Mouse (Mus musculus) midbrain, embryonic 10.5 days (tissue): ENCODE results near the gene Tfg. TPM values are rescaled to one million over a fixed set of nuclear protein-coding genes. Genes with fewer than 3 reads are reported as not detected.

Experiments
- DNase-seq: peaks from one replicate; pipeline ENCODE4 v3.0.0-alpha.2; 2017; ENCODE audit warnings: low spot score
- H3K27ac ChIP-seq: fragments of 300-500 bp; sonication (generic); replicated peaks from 2 replicates; pipeline ENCODE4 v1.5.1; 2016; ENCODE audit warnings: mild to moderate bottlenecking
- H3K27me3 ChIP-seq: fragments of 300-500 bp; sonication (generic); 2 replicates; pipeline ENCODE4 v1.6.1; 2016; ENCODE audit warnings: low read depth, mild to moderate bottlenecking; ENCODE audit not compliant: poor library complexity, severe bottlenecking
- H3K36me3 ChIP-seq: fragments of 300-500 bp; sonication (generic); 2 replicates; pipeline ENCODE4 v1.6.1; 2016; ENCODE audit warnings: mild to moderate bottlenecking, moderate library complexity
- H3K4me1 ChIP-seq: fragments of 300-500 bp; sonication (generic); 2 replicates; pipeline ENCODE4 v1.6.1; 2016
- H3K4me3 ChIP-seq: fragments of 300-500 bp; sonication (generic); 2 replicates; pipeline ENCODE4 v1.5.1; 2016; ENCODE audit warnings: mild to moderate bottlenecking, moderate library complexity
- H3K9me3 ChIP-seq: fragments of 300-500 bp; sonication (generic); replicated peaks from 2 replicates; pipeline ENCODE4 v1.6.1; 2016; ENCODE audit warnings: mild to moderate bottlenecking
- WGBS: fragments of 180-500 bp; shearing (Covaris S2); methylation state at CpG from one replicate; pipeline ENCODE4 v1.1.7; 2016; 5-methylcytosine and 5-hydroxymethylcytosine counted together
- polyA plus RNA-seq: library from polyadenylated mRNA; unstranded; fragments of >200 nt; fragmentation: Nextera tagmentation; extraction: Ambion mirVana; gene quantifications from 2 replicates; pipeline ENCODE4 v1.2.1, GENCODE M21; 2016

Gene Tfg
- polyA plus RNA-seq, result 202 and 203 TPM in 2 replicates

DNA sequence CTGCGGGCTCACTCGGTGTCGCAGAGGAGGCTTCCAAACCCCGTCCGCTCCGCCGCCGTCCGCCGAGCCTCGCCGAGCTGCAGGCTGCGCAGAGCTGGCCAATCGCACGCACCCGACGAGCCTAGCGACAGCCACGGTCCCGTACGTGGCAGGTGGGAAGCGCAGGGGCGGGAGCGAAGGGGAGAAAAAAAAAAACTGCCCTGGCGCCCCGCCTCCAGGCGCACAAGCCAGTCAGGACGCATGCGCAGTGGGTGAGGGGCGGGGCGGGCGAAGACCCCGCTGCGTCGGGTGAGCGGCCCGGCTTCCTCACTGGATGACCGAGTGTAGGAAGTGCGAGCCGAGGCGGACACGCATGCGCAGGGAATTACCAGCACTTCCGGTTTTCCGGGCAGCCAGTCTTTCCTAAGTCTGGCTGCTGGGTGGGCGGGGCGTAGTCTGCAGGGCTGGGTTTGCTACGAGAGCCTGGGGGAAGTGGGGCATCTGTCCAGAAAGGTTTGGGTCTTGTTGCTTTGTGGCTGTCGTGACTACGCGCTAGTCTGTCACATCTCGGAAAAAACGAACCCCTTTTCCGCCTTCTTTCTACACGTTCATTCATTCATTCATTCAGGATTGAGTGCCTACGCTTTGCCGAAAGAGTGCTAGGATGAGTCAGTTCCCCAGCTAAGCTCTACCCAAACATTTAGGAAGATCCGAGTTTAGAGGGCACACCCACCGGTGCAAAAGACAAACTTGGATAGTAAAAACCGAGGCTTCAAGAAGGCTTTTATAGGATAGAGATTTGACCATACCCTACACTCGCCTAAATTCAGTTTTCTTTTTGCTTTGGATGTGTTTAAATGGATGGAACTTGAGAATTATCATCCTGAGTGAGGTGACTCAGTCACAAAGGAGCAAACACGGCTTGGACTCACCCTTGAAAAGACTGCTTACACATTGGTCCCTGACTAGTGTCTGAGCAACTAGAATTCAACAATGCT, at the start of gene Tfg:
TSS of gene Tfg (minus strand) at position 227 of the 977 bp plus-strand sequence.
- H3K9me3 ChIP-seq, result no peaks in the 10 kb centered on the region
- WGBS, result under 1% methylated on average over 62 of the region's 62 CpGs
- no peaks in the 10 kb centered on the region for H3K27me3 ChIP-seq
- H3K4me3 ChIP-seq, result peak within 1 kb of the TSS; percentile 92
- peaks cover 18% of the 10 kb centered on the region for H3K4me1 ChIP-seq
- H3K27ac ChIP-seq, result peak within 1 kb of the TSS; percentile 98
- H3K36me3 ChIP-seq, result peaks cover 9% of the 10 kb centered on the region
- peak; percentile 100 for DNase-seq

DNA sequence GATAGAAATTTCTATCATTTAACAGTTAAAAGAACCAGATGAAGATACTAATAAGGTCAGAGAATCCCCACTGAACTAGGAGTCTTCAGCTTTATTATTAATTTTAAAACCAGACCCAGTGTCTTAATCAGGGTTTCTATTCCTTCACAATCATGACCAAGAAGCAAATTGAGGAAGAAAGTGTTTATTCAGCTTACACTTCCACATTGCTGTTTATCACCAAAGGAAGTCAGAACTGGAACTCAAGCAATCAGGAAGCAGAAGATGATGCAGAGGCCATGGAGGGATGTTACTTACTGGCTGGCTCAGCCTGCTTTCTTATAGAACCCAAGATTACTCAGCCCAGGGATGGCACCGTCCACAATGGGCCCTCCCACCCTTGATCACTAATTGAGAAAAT, 11.8 kb upstream of the Tfg start:
- 33% methylated on average over 1 of the region's 1 CpGs for WGBS
- no peak overlapping the region for H3K27ac ChIP-seq
- no peaks in the 10 kb centered on the region for H3K36me3 ChIP-seq
- DNase-seq, result no peak
- no peaks in the 10 kb centered on the region for H3K9me3 ChIP-seq
- H3K4me1 ChIP-seq, result no peaks in the 10 kb centered on the region
- no peaks in the 10 kb centered on the region for H3K27me3 ChIP-seq
- H3K4me3 ChIP-seq, result no peak overlapping the region

DNA sequence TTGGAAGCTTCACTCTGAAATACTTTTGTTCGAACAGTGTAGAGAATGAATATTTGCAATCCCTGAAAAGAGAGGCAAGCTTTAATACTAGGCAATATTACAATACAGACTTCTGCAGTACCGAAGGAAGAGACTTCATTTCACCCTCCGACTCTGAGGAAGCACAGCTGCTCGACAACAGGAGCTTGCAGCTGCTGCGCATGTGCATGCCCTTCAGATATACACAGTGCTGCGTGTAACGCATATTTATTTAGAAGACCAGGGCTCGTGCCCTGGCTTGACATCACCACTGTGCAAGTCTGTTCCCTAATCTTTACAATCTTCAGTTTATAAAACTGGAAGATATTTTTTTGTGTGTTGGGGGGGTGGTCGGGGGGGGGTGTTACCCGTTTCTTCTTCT, 7.7 kb upstream of the Tfg start:
- Histone ChIP-seq H3K36me3 (no peaks in the 10 kb centered on the region), H3K4me1 (no peaks in the 10 kb centered on the region), H3K9me3 (no peaks in the 10 kb centered on the region), H3K4me3 (no peak overlapping the region), H3K27me3 (no peaks in the 10 kb centered on the region), H3K27ac (no peak overlapping the region)
- DNase-seq, result no peak
- 90% methylated on average over 10 of the region's 10 CpGs for WGBS

DNA sequence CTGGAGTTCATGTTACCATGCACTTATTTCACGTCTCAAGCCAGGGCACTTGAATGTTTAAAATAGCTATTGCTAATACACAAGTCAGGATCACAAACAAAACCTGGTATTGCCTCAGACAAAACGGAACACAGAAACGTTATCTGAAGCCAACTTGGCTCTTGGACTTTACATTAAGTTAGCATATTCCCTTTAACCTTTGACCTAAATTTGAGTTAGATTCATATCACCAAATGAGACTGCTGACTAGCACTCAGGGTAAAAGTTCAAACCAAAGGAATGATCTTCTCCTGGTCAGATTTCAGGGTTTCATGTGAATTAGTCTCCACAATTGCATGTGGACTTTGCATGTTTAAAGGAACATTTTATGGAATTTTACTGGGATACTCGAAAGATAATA, 5.1 kb upstream of the Tfg start:
- H3K9me3 ChIP-seq, result no peaks in the 10 kb centered on the region
- no peak overlapping the region for H3K4me3 ChIP-seq
- no peak overlapping the region for H3K27ac ChIP-seq
- 73% methylated on average over 4 of the region's 4 CpGs for WGBS
- DNase-seq, result no peak
- H3K4me1 ChIP-seq, result peaks cover 6% of the 10 kb centered on the region
- no peaks in the 10 kb centered on the region for H3K27me3 ChIP-seq
- H3K36me3 ChIP-seq, result no peaks in the 10 kb centered on the region

DNA sequence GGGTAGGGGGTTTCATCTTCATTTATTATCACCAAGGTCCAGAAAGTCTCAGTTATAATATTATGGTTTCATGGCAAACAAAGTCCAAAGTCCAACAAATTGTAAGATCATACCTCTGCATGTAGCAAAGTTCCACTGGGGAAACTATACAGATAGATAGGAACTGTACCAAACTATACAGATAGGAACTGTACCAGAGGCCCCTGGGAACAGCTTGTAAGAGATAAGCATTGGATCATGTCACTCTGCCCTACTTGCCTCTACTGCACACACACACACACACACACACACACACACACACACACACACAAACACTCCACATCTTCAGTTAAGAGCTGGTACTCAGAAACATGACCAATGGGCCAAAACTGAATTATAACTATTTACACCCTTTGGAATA, 1.8 kb upstream of the Tfg start:
- Histone ChIP-seq H3K4me3 (no peak overlapping the region), H3K27me3 (no peaks in the 10 kb centered on the region), H3K27ac (no peak overlapping the region), H3K36me3 (no peaks in the 10 kb centered on the region), H3K9me3 (no peaks in the 10 kb centered on the region), H3K4me1 (peaks cover 18% of the 10 kb centered on the region)
- DNase-seq, result no peak

DNA sequence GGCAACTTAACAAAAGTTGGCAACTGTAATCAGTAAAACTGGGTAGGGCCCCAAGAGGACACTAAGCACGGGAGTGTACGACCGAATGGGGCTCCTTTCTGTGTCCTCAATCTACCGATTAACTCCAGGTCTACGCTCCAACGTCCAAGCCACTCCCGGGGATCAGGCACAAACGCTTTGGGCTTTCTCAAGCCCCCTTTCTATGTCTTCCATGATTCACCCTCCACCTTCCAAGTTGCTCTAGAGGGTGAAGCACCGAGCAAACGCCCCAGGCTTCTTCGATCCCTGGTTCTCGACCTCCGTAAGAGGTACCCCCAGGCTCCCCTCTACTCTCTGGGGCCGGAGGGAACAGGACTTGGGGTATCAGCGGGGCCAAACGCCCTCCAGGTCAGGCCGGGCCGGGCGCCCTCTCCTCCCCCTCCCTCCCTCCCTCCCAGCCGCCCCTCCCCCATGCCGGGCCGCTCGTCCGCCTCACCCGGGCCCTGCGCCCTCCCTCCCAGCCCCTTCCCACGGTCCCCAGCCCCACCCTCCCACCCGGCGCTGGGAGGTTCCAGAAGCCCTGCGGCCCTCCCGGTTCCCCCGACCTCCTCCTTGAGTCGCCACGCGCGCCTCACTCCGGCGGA, 582 bp downstream of the Tfg start:
- peak overlapping the region; percentile 98 for H3K27ac ChIP-seq
- peaks cover 18% of the 10 kb centered on the region for H3K36me3 ChIP-seq
- no peaks in the 10 kb centered on the region for H3K27me3 ChIP-seq
- peak overlapping the region; percentile 92 for H3K4me3 ChIP-seq
- no peaks in the 10 kb centered on the region for H3K9me3 ChIP-seq
- under 1% methylated on average over 32 of the region's 38 CpGs for whole genome bisulfite sequencing
- no peak for DNase-seq
- H3K4me1 ChIP-seq, result peaks cover 18% of the 10 kb centered on the region

DNA sequence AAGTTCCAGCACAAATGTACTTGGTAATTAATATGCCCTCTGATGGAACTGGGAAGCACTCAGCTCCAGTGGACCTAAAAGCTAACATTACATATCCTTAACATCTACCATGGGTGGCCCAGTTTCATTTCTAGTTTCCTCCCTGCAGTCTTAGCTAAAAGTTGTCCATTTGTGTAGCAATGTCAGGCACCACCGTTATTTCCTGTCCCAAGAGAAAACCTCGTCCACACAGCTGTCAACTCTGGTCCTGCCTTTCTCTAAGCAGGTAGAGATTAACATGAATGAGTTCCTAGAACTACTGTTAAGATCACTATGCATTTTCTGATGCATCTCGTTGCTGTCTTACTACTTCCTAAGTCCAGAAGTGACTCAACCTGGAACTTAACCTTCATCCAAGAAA, 1.6 kb downstream of the Tfg start:
- H3K36me3 ChIP-seq, result peaks cover 28% of the 10 kb centered on the region
- no peaks in the 10 kb centered on the region for H3K27me3 ChIP-seq
- H3K27ac ChIP-seq, result no peak overlapping the region; the same call in 1 of the 2 replicates
- 83% methylated on average over 3 of the region's 3 CpGs for WGBS
- DNase-seq, result no peak
- peaks cover 18% of the 10 kb centered on the region for H3K4me1 ChIP-seq
- peak overlapping the region; percentile 92 for H3K4me3 ChIP-seq
- no peaks in the 10 kb centered on the region for H3K9me3 ChIP-seq

DNA sequence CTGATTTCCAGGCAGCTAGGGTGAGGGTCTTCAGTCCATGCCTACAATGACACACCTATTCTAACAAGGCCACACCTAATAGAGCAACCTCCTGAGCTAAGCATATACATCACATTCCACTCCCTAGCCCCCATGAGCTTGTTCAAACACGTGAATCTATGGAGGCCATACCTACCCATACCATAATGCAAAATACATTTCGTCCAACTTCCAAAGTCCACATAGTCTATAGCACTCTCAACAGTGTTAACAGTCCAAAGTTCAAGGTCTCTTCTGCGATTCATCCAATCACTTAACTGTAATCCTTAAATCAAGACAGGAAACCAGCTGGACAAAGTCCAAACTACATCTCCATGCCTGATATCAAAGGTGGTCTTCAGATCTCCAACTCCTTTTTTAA, 7.2 kb downstream of the Tfg start:
- peaks cover 78% of the 10 kb centered on the region for H3K36me3 ChIP-seq
- no peaks in the 10 kb centered on the region for H3K9me3 ChIP-seq
- WGBS, result 96% methylated on average over 3 of the region's 3 CpGs
- H3K4me1 ChIP-seq, result no peaks in the 10 kb centered on the region
- no peak for DNase-seq
- no peak overlapping the region for H3K4me3 ChIP-seq
- no peaks in the 10 kb centered on the region for H3K27me3 ChIP-seq
- H3K27ac ChIP-seq, result no peak overlapping the region

DNA sequence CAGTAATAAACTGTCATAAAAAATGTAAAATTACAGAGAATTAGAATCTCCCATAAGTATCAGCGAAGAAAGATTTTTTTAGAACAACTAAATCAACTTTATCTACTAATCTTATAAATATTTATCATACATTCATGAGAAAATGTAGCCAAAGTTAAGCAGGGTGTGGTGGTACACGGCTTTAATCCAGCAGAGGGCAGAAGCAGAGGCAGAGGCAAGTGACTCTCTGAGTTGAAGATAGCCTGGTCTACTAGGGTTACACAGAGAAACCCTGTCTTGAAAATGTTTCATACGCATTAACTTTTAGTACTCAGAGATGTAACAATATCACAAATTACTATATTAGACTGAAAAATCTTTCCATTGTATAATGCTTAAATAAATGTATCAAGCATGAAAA, 11.5 kb downstream of the Tfg start:
- no peak for DNase-seq
- H3K4me3 ChIP-seq, result no peak overlapping the region
- WGBS, result 91% methylated on average over 3 of the region's 3 CpGs
- H3K36me3 ChIP-seq, result peaks cover 88% of the 10 kb centered on the region
- no peak overlapping the region for H3K27ac ChIP-seq
- no peaks in the 10 kb centered on the region for H3K27me3 ChIP-seq
- no peaks in the 10 kb centered on the region for H3K9me3 ChIP-seq
- no peaks in the 10 kb centered on the region for H3K4me1 ChIP-seq

DNA sequence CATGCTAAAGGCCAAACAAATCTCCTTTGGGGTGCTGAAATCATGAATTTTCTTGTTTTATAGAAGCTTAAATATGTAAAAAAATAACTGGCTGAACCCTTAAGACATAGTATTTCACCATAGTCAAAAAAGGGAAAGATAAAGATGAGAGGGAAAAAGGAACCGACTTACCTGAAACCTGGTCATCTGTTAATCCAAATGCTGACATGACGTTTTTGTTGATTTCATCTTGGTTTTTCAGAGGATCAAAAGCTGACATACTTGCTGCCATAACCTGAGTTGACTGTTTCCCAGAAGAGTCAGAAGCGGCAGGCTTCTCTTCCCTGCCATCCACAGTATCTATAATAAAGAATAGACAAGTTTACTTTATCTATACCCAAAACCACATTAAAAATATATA, 16.4 kb downstream of the Tfg start:
- H3K27me3 ChIP-seq, result no peaks in the 10 kb centered on the region
- H3K27ac ChIP-seq, result no peak overlapping the region
- no peaks in the 10 kb centered on the region for H3K4me1 ChIP-seq
- peaks cover 83% of the 10 kb centered on the region for H3K36me3 ChIP-seq
- 94% methylated on average over 3 of the region's 3 CpGs for WGBS
- H3K4me3 ChIP-seq, result no peak overlapping the region
- DNase-seq, result no peak
- no peaks in the 10 kb centered on the region for H3K9me3 ChIP-seq

DNA sequence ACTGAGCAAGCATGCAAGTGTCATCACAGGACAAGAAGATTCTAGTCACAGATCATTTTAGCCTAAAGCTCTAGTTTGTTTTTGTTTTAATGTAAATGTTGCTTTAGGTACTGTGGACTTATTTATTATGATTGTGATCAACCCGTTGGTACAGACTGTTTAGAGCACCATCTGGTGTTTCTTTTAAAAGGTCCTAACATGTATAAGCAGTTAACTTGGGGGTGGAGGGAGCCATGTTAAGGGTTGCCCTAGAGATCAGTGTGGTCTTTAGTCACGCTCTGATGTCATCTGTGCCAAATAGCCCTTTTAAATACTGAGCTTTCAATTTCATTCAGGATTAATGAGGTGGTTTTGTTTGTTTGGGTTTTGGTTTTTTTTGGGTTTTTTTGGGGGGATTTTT, 20.8 kb downstream of the Tfg start:
- Histone ChIP-seq H3K9me3 (no peaks in the 10 kb centered on the region), H3K27ac (no peak overlapping the region), H3K27me3 (no peaks in the 10 kb centered on the region), H3K4me3 (no peak overlapping the region), H3K36me3 (peaks cover 91% of the 10 kb centered on the region), H3K4me1 (no peaks in the 10 kb centered on the region)
- no peak for DNase-seq
- WGBS, result 89% methylated on average over 2 of the region's 2 CpGs

DNA sequence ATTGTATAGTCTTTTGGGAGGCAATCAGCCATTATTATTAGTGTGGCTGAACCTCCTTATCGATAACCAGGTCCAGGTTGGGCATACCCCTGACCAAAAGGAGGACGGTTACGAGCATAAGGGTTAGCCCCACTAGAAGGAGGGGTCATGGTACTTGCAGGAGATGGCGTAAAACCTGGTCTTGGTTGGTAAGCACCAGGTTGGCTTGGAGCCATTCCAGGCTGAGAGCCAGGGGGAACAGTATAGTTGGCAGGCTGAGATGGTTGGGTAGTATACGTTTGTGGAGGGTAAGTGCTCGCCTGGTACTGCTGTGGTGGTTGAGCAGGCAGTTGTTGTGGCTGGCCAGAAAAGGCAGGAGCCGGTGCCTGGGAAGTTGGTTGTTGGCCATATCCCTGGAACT, 26.5 kb downstream of the Tfg start:
- 95% methylated on average over 7 of the region's 7 CpGs for WGBS
- DNase-seq, result no peak
- Histone ChIP-seq H3K4me3 (no peak overlapping the region), H3K27me3 (no peaks in the 10 kb centered on the region), H3K4me1 (no peaks in the 10 kb centered on the region), H3K27ac (no peak overlapping the region), H3K36me3 (peaks cover 94% of the 10 kb centered on the region), H3K9me3 (no peaks in the 10 kb centered on the region)

DNA sequence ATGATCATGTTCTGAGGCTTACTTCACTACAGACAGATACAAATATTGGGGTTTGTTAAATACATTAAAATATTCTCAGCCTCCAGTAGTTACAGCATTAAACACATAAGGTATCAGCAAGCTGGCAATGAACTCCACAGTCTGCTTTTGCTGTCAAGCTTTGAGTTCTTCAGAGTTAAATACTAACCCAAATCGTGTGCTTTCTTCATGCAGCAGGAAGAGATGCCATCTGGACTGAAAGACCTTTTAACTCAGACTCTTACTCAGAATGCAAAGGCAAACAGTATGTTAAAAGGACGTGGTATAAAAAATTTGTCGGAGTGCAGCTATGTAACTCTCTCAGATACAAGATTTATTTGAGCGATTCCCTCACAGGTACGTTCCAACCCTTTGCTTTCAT, 30.5 kb downstream of the Tfg start:
- Histone ChIP-seq H3K36me3 (peaks cover 78% of the 10 kb centered on the region), H3K27me3 (no peaks in the 10 kb centered on the region), H3K4me3 (no peak overlapping the region), H3K27ac (no peak overlapping the region), H3K4me1 (no peaks in the 10 kb centered on the region), H3K9me3 (no peaks in the 10 kb centered on the region)
- no peak for DNase-seq
- WGBS, result 95% methylated on average over 5 of the region's 5 CpGs
